21 mouse cellular contexts compared by ENCODE assay signal in the genomic region with DNA sequence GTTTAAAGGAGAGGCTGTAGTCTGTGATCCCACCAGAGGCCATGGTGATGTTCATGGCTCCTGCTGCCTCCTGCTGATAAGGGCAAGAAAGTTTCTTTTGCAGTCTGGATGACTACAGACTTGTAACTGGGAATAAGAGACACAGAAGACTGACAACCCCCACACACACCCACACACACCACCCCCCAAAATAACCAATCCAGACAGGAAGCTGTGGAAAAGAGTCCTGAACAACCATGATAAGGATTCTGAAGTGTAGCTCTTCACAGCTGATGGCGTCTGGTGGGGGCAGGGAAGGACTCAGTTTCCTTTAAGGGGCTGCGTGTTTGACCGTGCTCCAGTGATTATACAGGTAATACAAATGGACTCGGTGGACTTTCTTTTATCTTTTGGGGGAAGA. TPM values are rescaled to one million over a fixed set of nuclear protein-coding genes. Genes with fewer than 3 reads are reported as not detected.
DNase-seq lines count a peak whose midpoint lies in the region; ATAC-seq and TF ChIP-seq lines count a peak whose summit lies in the region.
"Had no signal": no experiment of that assay in that cellular context is flagged by ENCODE, and none has a peak within 500 bp of the region (broad histone marks: within the 10 kb centered on the region; RNA-seq: fewer than 3 reads in every experiment).

No protein-coding gene starts in this region.

- H3K4me3 ChIP-seq in thymus, adult 2 months (ENCODE audit: control insufficient read depth, insufficient read depth, low read length), result no peak overlapping the region
- H3K4me3 ChIP-seq in liver, embryonic 11.5 days (ENCODE audit: low read depth, low read length), result no peak overlapping the region
- H3K4me3 ChIP-seq: embryonic facial prominence, embryonic 13.5 days; erythroblast, embryonic 14.5 days; forebrain, embryonic 13.5 days; heart, embryonic 13.5 days; hindbrain, embryonic 13.5 days; limb, embryonic 12.5 days had no signal

- H3K9me3 ChIP-seq in liver, embryonic 11.5 days (ENCODE audit: control insufficient read depth, low read length), result no peaks in the 10 kb centered on the region
- H3K9me3 ChIP-seq: embryonic facial prominence, embryonic 13.5 days; forebrain, embryonic 13.5 days; heart, embryonic 13.5 days; hindbrain, embryonic 13.5 days; limb, embryonic 12.5 days had no signal

- peak overlapping the region; percentile 92 for H3K27ac ChIP-seq in thymus, adult 2 months (ENCODE audit: control insufficient read depth, insufficient read depth, low read length)
- no peak overlapping the region; the same call in 1 of the 2 replicates for H3K27ac ChIP-seq in liver, embryonic 11.5 days (ENCODE audit: low read depth, low read length)
- H3K27ac ChIP-seq: embryonic facial prominence, embryonic 13.5 days; forebrain, embryonic 13.5 days; heart, embryonic 13.5 days; hindbrain, embryonic 13.5 days; limb, embryonic 12.5 days had no signal

- TF ChIP-seq POLR2A in thymus, adult 2 months (IDR thresholded peaks at IDR 0.05; ENCODE audit: control insufficient read depth, extremely low read depth, insufficient read depth, low read length, poor library complexity), result no peak

- peaks cover 37% of the 10 kb centered on the region for H3K4me1 ChIP-seq in thymus, adult 2 months (replicated peaks; ENCODE audit: control insufficient read depth, insufficient read depth, low read length)
- H3K4me1 ChIP-seq in liver, embryonic 11.5 days (replicated peaks; ENCODE audit: control insufficient read depth, insufficient read depth, low read length), result peaks cover 4% of the 10 kb centered on the region; the same call in 1 of the 2 replicates
- H3K4me1 ChIP-seq: embryonic facial prominence, embryonic 13.5 days; forebrain, embryonic 13.5 days; hindbrain, embryonic 13.5 days; limb, embryonic 12.5 days had no signal

- peak; percentile 27 for DNase-seq in thymus, adult 2 months
- DNase-seq in thymus, postnatal 14 days, result no peak
- DNase-seq in MEL-GATA-1-ER (ENCODE audit: extremely low read depth, low read depth), result peak; percentile 60
- no peak for DNase-seq in liver, embryonic 11.5 days (ENCODE audit: low spot score)
- no peak for DNase-seq in urinary bladder, postnatal 4 days (ENCODE audit: low spot score in 2 of 2)
- DNase-seq in lung, postnatal 10 days, result no peak
- no peak for DNase-seq in embryo, embryonic 11 days
- DNase-seq: adrenal gland, postnatal 25 days; cerebellum, adult 9-10 months; kidney, adult 18-20 months; kidney, postnatal 4 days; lung, adult 18-20 months; lung, postnatal 14 days; right cerebral cortex, adult 18-20 months had no signal

- H3K4me2 ChIP-seq in liver, embryonic 11.5 days, result peak overlapping the region; percentile 2; the same call in 1 of the 2 replicates
- H3K4me2 ChIP-seq: embryonic facial prominence, embryonic 13.5 days; forebrain, embryonic 13.5 days; heart, embryonic 13.5 days; hindbrain, embryonic 13.5 days; limb, embryonic 12.5 days had no signal

- no peak overlapping the region for H3K9ac ChIP-seq in liver, embryonic 11.5 days (ENCODE audit: low read depth, low read length)
- H3K9ac ChIP-seq: embryonic facial prominence, embryonic 13.5 days; forebrain, embryonic 13.5 days; heart, embryonic 13.5 days; hindbrain, embryonic 13.5 days; limb, embryonic 12.5 days had no signal

- no peaks in the 10 kb centered on the region for H3K27me3 ChIP-seq in thymus, adult 2 months (ENCODE audit: control insufficient read depth, insufficient read depth, low read length)
- no peaks in the 10 kb centered on the region for H3K27me3 ChIP-seq in liver, embryonic 11.5 days (replicated peaks; ENCODE audit: control insufficient read depth, insufficient read depth, low read length)
- H3K27me3 ChIP-seq: embryonic facial prominence, embryonic 13.5 days; forebrain, embryonic 13.5 days; limb, embryonic 12.5 days had no signal

- ATAC-seq in liver, embryonic 11.5 days (replicated peaks; ENCODE audit: low FRiP score), result peak; percentile 80
- ATAC-seq in megakaryocyte progenitor cell, adult 5-6 weeks (replicated peaks; ENCODE audit: poor library complexity), result peak; percentile 83
- ATAC-seq: forebrain, embryonic 13.5 days had no signal

- WGBS in thymus, adult 2 months, result 48% methylated on average over 4 of the region's 4 CpGs
- 26% methylated on average over 4 of the region's 4 CpGs for WGBS in liver, embryonic 11.5 days

- TF ChIP-seq CTCF in thymus, adult 2 months (IDR thresholded peaks at IDR 0.05; ENCODE audit: borderline replicate concordance, control insufficient read depth, extremely low read depth, insufficient read depth, low read length, poor library complexity), result no peak

- H3K36me3 ChIP-seq in thymus, adult 2 months (ENCODE audit: control insufficient read depth, insufficient read depth, low read length), result no peaks in the 10 kb centered on the region
- H3K36me3 ChIP-seq in liver, embryonic 11.5 days (ENCODE audit: control insufficient read depth, insufficient read depth, low read length), result no peaks in the 10 kb centered on the region
- H3K36me3 ChIP-seq: embryonic facial prominence, embryonic 13.5 days; heart, embryonic 13.5 days; hindbrain, embryonic 13.5 days; limb, embryonic 12.5 days had no signal

RNA-seq across cellular contexts. Expression of a gene that starts 13.4 kb away (rescaled TPM):
- 1.9 and 3.1 TPM in 2 replicates for polyA plus RNA-seq in thymus, adult 2 months (2012; rRNA removed)
- polyA plus RNA-seq in liver, embryonic 11.5 days (2014; fragmentation: Nextera tagmentation; extraction: Ambion mirVana), result 5.0 and 6.0 TPM in 2 replicates
- total RNA-seq in megakaryocyte progenitor cell, adult 5-6 weeks (2015), result 0.27 and 0.29 TPM in 2 replicates
- total RNA-seq in megakaryocyte progenitor cell, adult 5-6 weeks (2017), result 1.1 and 1.5 TPM in 2 replicates
- polyA plus RNA-seq: erythroblast, embryonic 14.5 days had no signal

RNA-seq across cellular contexts. Expression of a gene that starts 26.1 kb away (rescaled TPM):
- 261 and 279 TPM in 2 replicates for polyA plus RNA-seq in thymus, adult 2 months (2012; rRNA removed)
- 27.1 and 28.8 TPM in 2 replicates for polyA plus RNA-seq in liver, embryonic 11.5 days (2014; fragmentation: Nextera tagmentation; extraction: Ambion mirVana)
- 42.1 and 42.6 TPM in 2 replicates for total RNA-seq in megakaryocyte progenitor cell, adult 5-6 weeks (2015)
- total RNA-seq in megakaryocyte progenitor cell, adult 5-6 weeks (2017), result 93.6 and 125 TPM in 2 replicates

Comparison
In these comparisons a context has a peak if more than half of its experiments do, and no peak if none do; other contexts are left out.
1. DNase-seq: peak in thymus, adult 2 months (single experiment) and MEL-GATA-1-ER (single experiment); none in thymus, postnatal 14 days (single experiment), liver, embryonic 11.5 days (single experiment), urinary bladder, postnatal 4 days (0 of 2), lung, postnatal 10 days (single experiment) and embryo, embryonic 11 days (single experiment).